Mouse (Mus musculus) thymus, adult 2 months (tissue): Measurements from ENCODE around the gene Cavin1.

Experiments used
- CTCF ChIP-seq: fragments of 200-500 bp; IDR thresholded peaks from 2 replicates; pipeline ENCODE4 v1.5.1; 2012; ENCODE audit warnings: mild to moderate bottlenecking, control low read depth, low read length, moderate library complexity, borderline replicate concordance; ENCODE audit not compliant: control insufficient read depth, poor library complexity, insufficient read depth; ENCODE audit errors: extremely low read depth
- POLR2A ChIP-seq: fragments of 200-500 bp; IDR thresholded peaks from 2 replicates; pipeline ENCODE4 v1.6.1; 2012; ENCODE audit warnings: mild to moderate bottlenecking, low read length, control low read depth, moderate library complexity; ENCODE audit not compliant: control insufficient read depth, poor library complexity, insufficient read depth; ENCODE audit errors: extremely low read depth

DNA sequence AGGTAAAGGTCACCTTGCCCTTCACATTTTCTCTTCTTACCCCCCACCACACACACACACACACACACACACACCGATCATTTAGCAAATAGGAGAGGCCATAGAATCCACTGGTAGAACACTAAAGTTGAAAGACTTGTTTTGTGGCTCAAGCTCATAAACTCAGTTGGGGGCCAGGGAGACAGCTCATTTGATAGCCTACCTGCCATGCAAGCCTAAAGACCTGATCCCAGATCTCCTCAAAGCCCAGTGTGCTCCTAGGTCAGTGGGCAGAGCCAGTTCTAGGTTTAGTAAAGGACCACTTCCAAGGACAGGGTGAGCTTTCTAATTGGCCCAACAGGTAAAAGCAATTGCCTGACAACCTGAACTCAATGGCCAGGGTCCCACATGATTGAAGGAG is 28.3 kb downstream of the Cavin1 start:
- TF ChIP-seq POLR2A, result no peak
- TF ChIP-seq CTCF, result no peak
